In genomic region chr3:84436947-84437346, GRCm38 (mm10) we compare ENCODE assay signal across 24 mouse cellular contexts.
"Had no signal": no experiment of that assay in that cellular context is flagged by ENCODE, and none has a peak within 500 bp of the region (broad histone marks: within the 10 kb centered on the region; RNA-seq: fewer than 3 reads in every experiment).

No protein-coding gene starts in this region.

- H3K4me2 ChIP-seq: kidney, embryonic 15.5 days; limb, embryonic 13.5 days; liver, embryonic 12.5 days; liver, embryonic 15.5 days; lung, embryonic 15.5 days; neural tube, embryonic 13.5 days; stomach, embryonic 15.5 days had no signal

- H3K9ac ChIP-seq: kidney, embryonic 15.5 days; limb, embryonic 13.5 days; liver, embryonic 12.5 days; liver, embryonic 15.5 days; lung, embryonic 15.5 days; neural tube, embryonic 13.5 days; stomach, embryonic 15.5 days had no signal

- H3K27ac ChIP-seq: kidney, embryonic 15.5 days; limb, embryonic 10.5 days; limb, embryonic 13.5 days; liver, embryonic 12.5 days; liver, embryonic 15.5 days; lung, embryonic 15.5 days; midbrain, embryonic 10.5 days; neural tube, embryonic 13.5 days had no signal

- H3K4me3 ChIP-seq: kidney, embryonic 15.5 days; limb, embryonic 10.5 days; limb, embryonic 13.5 days; liver, embryonic 12.5 days; liver, embryonic 15.5 days; lung, embryonic 15.5 days; megakaryocyte, embryonic 14.5 days; midbrain, embryonic 10.5 days; myocyte; neural tube, embryonic 13.5 days; stomach, embryonic 15.5 days had no signal

- H3K27me3 ChIP-seq: kidney, embryonic 15.5 days; limb, embryonic 13.5 days; lung, embryonic 15.5 days; neural tube, embryonic 13.5 days; stomach, embryonic 15.5 days had no signal

- ATAC-seq: liver, embryonic 12.5 days had no signal

- DNase-seq: kidney, adult 11 months; kidney, adult 8-10 months; kidney, postnatal 10 days; kidney, postnatal 36 days; liver; lung, adult 18-20 months; lung, postnatal 10 days; lung, postnatal 36 days; midbrain, embryonic 14.5 days; right cerebral cortex, postnatal 4 days; spleen, adult 18-20 months; thymus, adult 18-20 months; thymus, postnatal 36 days had no signal

- H3K36me3 ChIP-seq: kidney, embryonic 15.5 days; limb, embryonic 10.5 days; limb, embryonic 13.5 days; liver, embryonic 12.5 days; lung, embryonic 15.5 days; midbrain, embryonic 10.5 days; neural tube, embryonic 13.5 days; stomach, embryonic 15.5 days had no signal

- H3K9me3 ChIP-seq: kidney, embryonic 15.5 days; limb, embryonic 10.5 days; limb, embryonic 13.5 days; liver, embryonic 12.5 days; liver, embryonic 15.5 days; lung, embryonic 15.5 days; megakaryocyte, embryonic 14.5 days; midbrain, embryonic 10.5 days; neural tube, embryonic 13.5 days; stomach, embryonic 15.5 days had no signal
